ENCODE assay signal across 8 mouse cellular contexts in genomic region chr13:44065741-44066185, GRCm38 (mm10).
DNase-seq lines count a peak whose midpoint lies in the region; ATAC-seq and TF ChIP-seq lines count a peak whose summit lies in the region.

No protein-coding gene starts in this region.

- no peak overlapping the region; the same call in 1 of the 2 replicates for H3K9ac ChIP-seq in heart, embryonic 12.5 days

- TF ChIP-seq CTCF in layer of hippocampus, adult 2 months (conservative IDR thresholded peaks at IDR 0.05) = no peak

- H3K9me3 ChIP-seq in heart, embryonic 12.5 days (replicated peaks) = no peaks in the 10 kb centered on the region
- no peaks in the 10 kb centered on the region for H3K9me3 ChIP-seq in midbrain, embryonic 10.5 days (replicated peaks)

- ATAC-seq in heart, embryonic 12.5 days (ENCODE audit: insufficient number of reproducible peaks, low FRiP score) = no peak
- ATAC-seq in neutrophil, adult 5-6 weeks (ENCODE audit: extremely low read depth, insufficient number of reproducible peaks, low FRiP score, poor library complexity, severe bottlenecking) = peak; percentile 66

- H3K27ac ChIP-seq in heart, embryonic 12.5 days (ENCODE audit: poor library complexity, severe bottlenecking) = peak overlapping the region; percentile 84
- H3K27ac ChIP-seq in midbrain, embryonic 10.5 days (replicated peaks) = no peak overlapping the region
- H3K27ac ChIP-seq in layer of hippocampus, adult 2 months = no peak overlapping the region

- H3K4me1 ChIP-seq in heart, embryonic 12.5 days (replicated peaks) = peaks cover 68% of the 10 kb centered on the region
- H3K4me1 ChIP-seq in midbrain, embryonic 10.5 days = peaks cover 30% of the 10 kb centered on the region

- H3K4me3 ChIP-seq in heart, embryonic 12.5 days = no peak overlapping the region
- no peak overlapping the region for H3K4me3 ChIP-seq in midbrain, embryonic 10.5 days
- no peak overlapping the region for H3K4me3 ChIP-seq in layer of hippocampus, adult 2 months

- H3K4me2 ChIP-seq in heart, embryonic 12.5 days = peak overlapping the region; percentile 3; the same call in 1 of the 2 replicates

- no peaks in the 10 kb centered on the region for H3K27me3 ChIP-seq in heart, embryonic 12.5 days (replicated peaks)
- peaks cover 46% of the 10 kb centered on the region for H3K27me3 ChIP-seq in midbrain, embryonic 10.5 days (ENCODE audit: low read depth, poor library complexity, severe bottlenecking)

- WGBS in heart, embryonic 12.5 days = 10% methylated on average over 13 of the region's 13 CpGs
- WGBS in midbrain, embryonic 10.5 days = 76% methylated on average over 13 of the region's 13 CpGs

- peak; percentile 34 for DNase-seq in retina, postnatal 1 day
- DNase-seq in retina, embryonic 14.5 days (ENCODE audit: low spot score) = no peak
- DNase-seq in kidney, postnatal 4 days = peak; percentile 57 to 73
- DNase-seq in midbrain, embryonic 10.5 days (ENCODE audit: low spot score) = no peak
- DNase-seq in ovary, postnatal 36 days (ENCODE audit: low spot score) = no peak
- DNase-seq in layer of hippocampus, adult 2 months (ENCODE audit: low spot score in 2 of 2) = no peak

- H3K36me3 ChIP-seq in heart, embryonic 12.5 days = no peaks in the 10 kb centered on the region
- no peaks in the 10 kb centered on the region for H3K36me3 ChIP-seq in midbrain, embryonic 10.5 days

Comparison
In these comparisons a context has a peak if more than half of its experiments do, and no peak if none do; other contexts are left out.
1. DNase-seq: peak in retina, postnatal 1 day (single experiment) and kidney, postnatal 4 days (2 of 2); none in retina, embryonic 14.5 days (single experiment), midbrain, embryonic 10.5 days (single experiment), ovary, postnatal 36 days (single experiment) and layer of hippocampus, adult 2 months (0 of 2).